Mouse (Mus musculus) midbrain, embryonic 15.5 days (tissue): Measurements from ENCODE around the gene Sgk2. TPM values are rescaled to one million over a fixed set of nuclear protein-coding genes. Genes with fewer than 3 reads are reported as not detected.
"Not testable (repeated sequence)": the region's sequence is repeated elsewhere in the genome, so short reads cannot be mapped to it uniquely, and the experiment has no call there.

Experiments
- ATAC-seq: fragments of 200-750 bp; cut with Nextera tagmentation; replicated peaks from 2 replicates; pipeline ENCODE4 v1.8.0; 2017; ENCODE audit warnings: moderate TSS enrichment
- H3K27ac ChIP-seq: fragments of 300-500 bp; sonication (generic); 2 replicates; pipeline ENCODE4 v1.5.1; 2015; ENCODE audit warnings: mild to moderate bottlenecking, inconsistent platforms
- H3K27me3 ChIP-seq: fragments of 300-500 bp; sonication (generic); replicated peaks from 2 replicates; pipeline ENCODE4 v1.6.1; 2015; ENCODE audit warnings: inconsistent platforms
- H3K36me3 ChIP-seq: fragments of 300-500 bp; sonication (generic); replicated peaks from 2 replicates; pipeline ENCODE4 v1.6.1; 2015; ENCODE audit warnings: inconsistent platforms
- H3K4me1 ChIP-seq: fragments of 300-500 bp; sonication (generic); 2 replicates; pipeline ENCODE4 v1.6.1; 2015; ENCODE audit warnings: inconsistent platforms
- H3K4me2 ChIP-seq: fragments of 300-500 bp; sonication (generic); 2 replicates; pipeline ENCODE4 v1.6.1; 2015; ENCODE audit warnings: inconsistent platforms, mild to moderate bottlenecking, moderate library complexity
- H3K4me3 ChIP-seq: fragments of 300-500 bp; sonication (generic); 2 replicates; pipeline ENCODE4 v1.5.1; 2015; ENCODE audit warnings: mild to moderate bottlenecking, inconsistent platforms
- H3K9ac ChIP-seq: fragments of 300-500 bp; sonication (generic); 2 replicates; pipeline ENCODE4 v1.6.1; 2015; ENCODE audit warnings: mild to moderate bottlenecking, inconsistent platforms
- H3K9me3 ChIP-seq: fragments of 300-500 bp; sonication (generic); 2 replicates; pipeline ENCODE4 v1.6.1; 2016; ENCODE audit warnings: inconsistent platforms
- WGBS: fragments of 180-500 bp; shearing (Covaris S2); methylation state at CpG from one replicate; pipeline ENCODE4 v1.1.7; 2015; ENCODE audit warnings: mixed read lengths; 5-methylcytosine and 5-hydroxymethylcytosine counted together
- polyA plus RNA-seq: library from polyadenylated mRNA; unstranded; fragments of >200 nt; fragmentation: Nextera tagmentation; extraction: Ambion mirVana; gene quantifications from 2 replicates; pipeline ENCODE4 v1.2.1, GENCODE M21; 2015

Gene Sgk2
- polyA plus RNA-seq, 1 experiment from 2014 or later = 0.10 TPM

DNA sequence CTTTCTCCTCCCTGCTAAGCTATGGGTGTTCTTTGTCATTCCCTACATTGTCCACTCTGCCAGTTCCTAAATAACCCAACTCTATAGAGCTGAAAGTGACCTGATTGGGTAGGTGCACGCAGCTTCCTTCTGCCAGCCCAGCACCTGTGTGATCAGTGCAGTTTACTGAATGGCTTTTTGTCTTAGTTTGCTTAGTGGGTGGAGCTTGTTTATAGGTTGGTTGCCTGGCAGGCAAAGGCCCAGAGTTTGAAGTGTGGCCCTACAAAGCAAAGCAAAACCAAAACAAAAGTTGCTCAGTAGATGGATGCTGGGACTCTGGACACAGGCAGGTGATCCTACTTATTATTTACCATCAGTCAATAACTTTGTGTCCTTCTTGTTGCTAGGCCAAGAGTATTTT lies 64.6 kb downstream of the Sgk2 start:
- Histone ChIP-seq H3K4me1 (peaks cover 19% of the 10 kb centered on the region), H3K4me3 (no peak overlapping the region), H3K27ac (no peak overlapping the region), H3K9ac (no peak overlapping the region), H3K4me2 (no peak overlapping the region), H3K27me3 (peaks cover 8% of the 10 kb centered on the region), H3K36me3 (0 out of 2 replicates have a peak, but pooled peaks cover 5% of the 10 kb centered on the region), H3K9me3 (no peaks in the 10 kb centered on the region)
- no peak for ATAC-seq
- 73% methylated on average over 1 of the region's 1 CpGs for WGBS

DNA sequence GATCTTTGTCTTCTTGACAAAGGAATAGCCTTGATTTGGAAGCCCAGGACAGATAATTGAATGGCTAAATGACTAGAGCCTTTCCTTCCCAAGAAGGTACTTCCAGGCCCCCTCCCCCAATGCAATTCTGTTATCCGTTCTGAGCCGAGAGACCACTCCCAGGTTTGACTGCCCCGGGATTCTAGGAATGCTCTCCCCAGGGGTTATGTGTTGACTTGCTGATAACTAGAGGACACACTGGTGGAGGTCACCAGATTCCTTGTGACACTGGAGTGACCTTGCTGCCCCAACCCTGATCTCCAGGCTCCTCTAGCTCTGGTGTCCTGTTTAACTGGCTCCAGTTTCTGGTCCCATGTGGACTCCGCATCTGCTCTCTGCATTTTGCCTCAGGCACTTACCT lies 65.0 kb downstream of the Sgk2 start:
- Histone ChIP-seq H3K27me3 (peaks cover 8% of the 10 kb centered on the region), H3K4me2 (no peak overlapping the region), H3K4me1 (peaks cover 19% of the 10 kb centered on the region), H3K36me3 (0 out of 2 replicates have a peak, but pooled peaks cover under 1% of the 10 kb centered on the region), H3K9ac (no peak overlapping the region), H3K4me3 (no peak overlapping the region), H3K9me3 (no peaks in the 10 kb centered on the region), H3K27ac (no peak overlapping the region)
- no peak for ATAC-seq
- WGBS = 40% methylated on average over 4 of the region's 4 CpGs

DNA sequence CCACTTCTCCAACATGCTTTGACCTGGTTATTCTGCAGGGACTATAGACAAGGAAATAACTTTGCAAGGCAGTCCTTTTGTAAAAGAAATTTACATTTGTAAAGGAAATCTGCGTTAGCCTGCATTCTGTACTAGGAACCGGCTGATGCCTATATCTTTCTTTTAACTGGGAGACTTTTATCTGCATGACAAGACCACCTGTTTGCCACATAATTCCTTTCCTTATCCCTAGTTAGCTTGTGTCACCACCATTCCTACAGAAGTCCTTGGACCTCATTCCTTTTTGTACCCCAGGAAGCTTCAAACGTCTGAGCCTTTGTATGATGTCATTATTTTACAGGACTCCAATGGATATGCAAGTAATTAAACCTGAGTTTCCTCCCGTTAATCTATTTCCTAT lies 65.7 kb downstream of the Sgk2 start:
- peaks cover 8% of the 10 kb centered on the region for H3K27me3 ChIP-seq
- H3K9me3 ChIP-seq = no peaks in the 10 kb centered on the region
- H3K36me3 ChIP-seq = no peaks in the 10 kb centered on the region
- no peak overlapping the region for H3K4me2 ChIP-seq
- 61% methylated on average over 4 of the region's 4 CpGs for WGBS
- no peak for ATAC-seq
- no peak overlapping the region for H3K27ac ChIP-seq
- H3K9ac ChIP-seq = no peak overlapping the region
- peaks cover 19% of the 10 kb centered on the region for H3K4me1 ChIP-seq
- no peak overlapping the region for H3K4me3 ChIP-seq

DNA sequence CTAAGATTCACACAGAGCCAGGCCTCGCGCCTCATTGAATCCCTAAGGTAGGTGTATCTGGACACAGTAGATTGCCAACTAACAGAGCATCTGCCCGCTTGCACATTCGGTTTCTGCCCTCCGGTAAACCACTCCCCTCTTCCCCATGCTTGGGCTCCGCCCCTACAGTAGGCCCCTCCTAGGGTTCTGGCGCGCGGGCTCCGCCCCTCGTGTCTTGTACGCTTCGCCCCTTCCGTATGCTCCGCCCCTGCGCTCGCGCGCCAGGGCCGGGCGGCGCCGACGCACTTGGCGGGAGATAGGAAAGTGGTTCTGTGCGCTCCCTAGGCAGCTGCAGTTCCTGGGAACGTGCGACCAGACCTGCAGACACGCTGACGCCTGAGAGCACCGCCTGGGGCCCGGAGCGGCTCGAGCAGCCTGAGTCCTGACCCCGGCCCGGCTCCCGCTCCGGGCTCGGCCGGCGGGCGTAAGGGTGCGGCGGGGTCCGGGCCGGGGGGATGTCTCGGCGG lies 67.3 kb downstream of the Sgk2 start, which contains the start of gene Mybl2:
TSS of gene Mybl2 (plus strand) at position 353 of the 506 bp plus-strand sequence.
- WGBS = under 1% methylated on average over 48 of the region's 48 CpGs
- Histone ChIP-seq H3K27me3 (peaks cover 8% of the 10 kb centered on the region), H3K4me1 (peaks cover 19% of the 10 kb centered on the region), H3K27ac (no peak within 1 kb of the TSS), H3K4me2 (peak within 1 kb of the TSS; percentile 99), H3K9me3 (no peaks in the 10 kb centered on the region), H3K4me3 (peak within 1 kb of the TSS; percentile 58), H3K9ac (peak within 1 kb of the TSS; percentile 52), H3K36me3 (no peaks in the 10 kb centered on the region)
- peak; percentile 99 for ATAC-seq

DNA sequence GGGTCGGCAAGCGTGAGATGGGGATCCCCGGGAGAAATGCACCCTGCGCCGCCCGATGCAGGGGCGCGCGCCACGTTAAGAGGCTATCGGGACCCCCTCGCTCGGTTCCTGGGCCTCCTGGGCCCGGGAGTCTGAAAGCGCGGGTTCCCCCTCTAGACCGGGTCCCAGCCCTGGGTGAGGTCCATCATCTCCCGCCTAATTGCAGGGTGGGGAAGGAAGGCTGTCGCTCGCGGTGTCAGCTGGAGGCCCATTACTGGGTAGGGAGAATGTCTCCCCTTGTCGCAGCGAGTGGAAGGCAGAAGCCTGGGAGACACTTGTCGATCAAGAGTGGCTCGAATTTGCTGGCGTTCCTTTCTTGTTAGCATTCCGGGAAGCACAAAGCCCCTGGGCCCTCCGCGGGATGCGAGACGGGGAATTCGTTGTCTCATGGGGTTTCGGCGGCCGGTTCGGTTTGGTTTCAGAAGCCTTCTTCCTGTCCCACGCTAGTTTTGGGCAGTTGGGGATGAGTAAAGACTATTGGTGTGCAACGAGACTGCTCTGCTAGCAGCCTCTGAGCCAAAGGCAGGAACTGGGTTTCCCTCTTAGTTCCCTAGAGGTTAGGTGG lies 67.9 kb downstream of the Sgk2 start:
- peak overlapping the region; percentile 52; the same call in 1 of the 2 replicates for H3K9ac ChIP-seq
- peaks cover 8% of the 10 kb centered on the region for H3K27me3 ChIP-seq
- no peaks in the 10 kb centered on the region for H3K9me3 ChIP-seq
- ATAC-seq = peak; percentile 25
- peak overlapping the region; percentile 58 for H3K4me3 ChIP-seq
- H3K4me1 ChIP-seq = peaks cover 19% of the 10 kb centered on the region
- peak overlapping the region; percentile 99 for H3K4me2 ChIP-seq
- under 1% methylated on average over 37 of the region's 38 CpGs for whole genome bisulfite sequencing
- H3K36me3 ChIP-seq = no peaks in the 10 kb centered on the region
- H3K27ac ChIP-seq = no peak overlapping the region

DNA sequence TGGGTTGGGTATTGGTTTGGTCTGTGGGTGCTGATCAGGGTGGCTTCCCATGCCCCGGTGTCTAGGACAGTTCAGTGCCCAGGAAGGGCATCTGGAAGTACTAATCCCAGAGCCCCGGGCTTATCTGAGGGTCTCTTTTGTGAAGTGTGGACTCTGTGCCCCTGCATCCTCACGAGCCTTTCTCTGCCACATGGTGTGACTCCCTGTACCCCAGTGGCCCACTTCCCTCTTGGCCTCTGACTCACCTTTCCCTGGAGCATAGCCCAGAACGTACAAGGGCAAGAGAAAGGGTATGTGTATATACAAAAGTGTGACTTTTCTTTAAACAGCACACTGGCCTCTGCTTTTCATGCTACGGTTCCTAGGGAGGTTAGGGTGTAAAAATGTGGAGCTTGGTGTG lies 68.6 kb downstream of the Sgk2 start:
- Histone ChIP-seq H3K27ac (no peak overlapping the region), H3K4me3 (peak overlapping the region; percentile 58; the same call in 1 of the 2 replicates)
- WGBS = 31% methylated on average over 5 of the region's 5 CpGs

DNA sequence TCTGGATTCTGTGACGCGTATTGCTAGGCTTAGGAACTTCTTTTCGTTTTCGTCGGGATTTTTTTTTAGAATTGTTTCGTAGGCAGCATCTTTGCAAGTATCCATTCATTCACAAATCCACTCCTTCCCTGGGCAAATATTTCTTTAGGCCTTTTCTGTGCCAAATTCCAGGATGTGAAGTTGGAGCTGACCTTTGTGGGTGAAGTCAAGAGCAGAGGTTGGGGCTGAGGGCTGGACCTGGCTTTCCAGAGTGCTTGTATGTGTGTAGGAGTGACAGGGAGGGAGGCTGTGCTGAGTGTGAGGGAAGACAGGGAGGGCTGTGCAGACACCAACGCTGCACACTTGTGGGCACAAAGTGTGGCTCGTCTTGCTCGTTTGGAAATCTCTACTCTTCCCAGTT lies 69.5 kb downstream of the Sgk2 start:
- no peak overlapping the region for H3K27ac ChIP-seq
- no peak overlapping the region for H3K4me3 ChIP-seq
- ATAC-seq = no peak
- no peaks in the 10 kb centered on the region for H3K9me3 ChIP-seq
- H3K4me1 ChIP-seq = peaks cover 19% of the 10 kb centered on the region
- no peak overlapping the region for H3K4me2 ChIP-seq
- 85% methylated on average over 9 of the region's 9 CpGs for WGBS
- H3K9ac ChIP-seq = no peak overlapping the region
- H3K36me3 ChIP-seq = no peaks in the 10 kb centered on the region
- peaks cover 8% of the 10 kb centered on the region for H3K27me3 ChIP-seq

More for the DNA sequence above, 68.6 kb downstream of the Sgk2 start:
- Histone ChIP-seq H3K9ac (no peak overlapping the region), H3K27me3 (peaks cover 8% of the 10 kb centered on the region), H3K4me1 (peaks cover 19% of the 10 kb centered on the region), H3K36me3 (no peaks in the 10 kb centered on the region), H3K9me3 (no peaks in the 10 kb centered on the region), H3K4me2 (peak overlapping the region; percentile 99)
- ATAC-seq = no peak

DNA sequence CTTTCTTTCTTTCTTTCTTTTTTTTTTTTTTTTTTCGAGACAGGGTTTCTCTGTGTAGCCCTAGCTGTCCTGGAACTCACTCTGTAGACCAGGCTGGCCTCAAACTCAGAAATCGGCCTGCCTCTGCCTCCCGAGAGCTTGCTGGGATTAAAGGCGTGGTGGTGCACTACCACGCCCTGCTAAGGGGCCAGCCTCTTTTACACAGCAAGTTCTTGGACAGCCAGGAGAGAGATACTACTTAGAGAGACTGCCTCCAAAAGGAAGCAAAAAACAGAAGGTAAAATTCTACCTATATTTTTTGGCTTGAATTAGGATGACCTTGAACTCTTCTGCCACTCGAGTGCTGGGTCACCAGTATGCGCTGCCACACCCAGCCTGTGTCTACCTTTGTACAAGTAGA lies 71.9 kb downstream of the Sgk2 start:
- H3K9me3 ChIP-seq, H3K27me3 ChIP-seq, H3K4me3 ChIP-seq, ATAC-seq, H3K9ac ChIP-seq, H3K36me3 ChIP-seq, H3K4me2 ChIP-seq, H3K27ac ChIP-seq: not testable (repeated sequence)
- WGBS = 93% methylated on average over 7 of the region's 7 CpGs
- H3K4me1 ChIP-seq = peaks cover 12% of the 10 kb centered on the region

DNA sequence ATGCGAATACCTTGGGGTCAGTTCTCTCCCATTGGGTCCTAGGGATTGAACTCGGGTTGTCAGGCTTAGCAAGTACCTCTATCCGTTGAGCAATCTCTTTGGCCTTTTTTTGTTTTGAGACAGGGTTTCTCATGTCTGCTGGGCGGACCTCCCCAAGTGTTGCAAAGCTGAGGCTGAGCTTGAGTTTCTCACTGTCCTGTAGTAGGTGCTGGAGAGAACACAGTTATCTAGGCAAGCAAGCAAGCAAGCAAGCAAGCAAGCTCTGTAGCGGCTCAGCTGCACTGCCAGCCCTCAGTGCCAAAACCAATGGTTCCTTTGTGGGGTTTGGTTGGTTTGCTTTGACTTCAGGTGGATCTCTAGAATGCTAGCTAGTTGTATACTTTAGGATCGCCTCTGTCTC lies 73.5 kb downstream of the Sgk2 start:
- Histone ChIP-seq H3K4me3 (no peak overlapping the region), H3K27ac (no peak overlapping the region), H3K4me1 (no peaks in the 10 kb centered on the region), H3K9ac (no peak overlapping the region), H3K9me3 (no peaks in the 10 kb centered on the region), H3K4me2 (no peak overlapping the region), H3K36me3 (no peaks in the 10 kb centered on the region), H3K27me3 (no peaks in the 10 kb centered on the region)
- no peak for ATAC-seq
- WGBS = 77% methylated on average over 6 of the region's 6 CpGs

DNA sequence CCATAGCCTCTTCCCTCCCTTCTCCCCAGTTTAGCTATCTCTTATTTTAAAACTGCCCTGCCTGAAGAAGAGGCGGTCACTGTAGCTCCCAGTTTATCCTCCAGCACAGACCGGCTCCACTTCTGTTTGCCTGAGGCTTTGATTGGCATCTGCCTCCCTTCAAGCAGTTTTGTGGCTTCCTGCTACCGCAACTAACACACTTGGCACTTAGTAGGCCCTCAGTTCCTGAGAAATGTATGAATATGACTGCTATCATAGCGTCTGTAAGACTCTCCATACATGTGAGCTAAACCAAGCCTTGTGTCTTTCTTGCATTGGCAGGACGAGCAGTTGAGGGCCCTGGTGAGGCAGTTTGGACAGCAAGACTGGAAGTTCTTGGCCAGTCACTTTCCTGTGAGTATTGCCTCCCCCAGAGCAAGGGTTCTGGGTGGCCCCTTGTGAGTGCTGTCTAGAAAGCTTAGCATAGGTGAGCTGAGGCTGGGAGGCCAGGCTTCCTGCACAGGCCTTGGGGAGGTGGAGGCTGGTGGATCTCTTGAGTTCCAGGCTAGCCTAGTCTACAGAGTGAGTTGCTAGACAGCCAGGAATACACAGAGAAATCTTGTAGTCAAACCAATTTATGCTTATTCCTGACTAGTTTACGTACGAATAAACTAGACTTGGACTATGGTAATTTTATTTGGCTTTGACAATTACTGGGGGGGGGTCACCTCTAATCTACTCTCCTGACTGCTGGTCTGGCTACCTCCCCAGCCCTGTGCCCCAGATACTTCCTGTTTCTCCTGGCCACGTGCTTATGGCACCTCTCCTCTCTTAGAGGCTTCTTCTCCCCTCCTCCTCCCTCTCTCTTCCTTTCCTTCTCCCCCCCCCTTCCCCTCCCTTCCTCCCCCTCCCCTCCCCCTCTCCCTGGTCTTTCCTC lies 74.3 kb downstream of the Sgk2 start:
- no peaks in the 10 kb centered on the region for H3K4me1 ChIP-seq
- no peak overlapping the region for H3K9ac ChIP-seq
- no peaks in the 10 kb centered on the region for H3K36me3 ChIP-seq
- ATAC-seq = no peak
- no peak overlapping the region for H3K4me2 ChIP-seq
- no peak overlapping the region for H3K4me3 ChIP-seq
- H3K9me3 ChIP-seq = no peaks in the 10 kb centered on the region
- 86% methylated on average over 8 of the region's 8 CpGs for WGBS
- no peaks in the 10 kb centered on the region for H3K27me3 ChIP-seq
- no peak overlapping the region for H3K27ac ChIP-seq

DNA sequence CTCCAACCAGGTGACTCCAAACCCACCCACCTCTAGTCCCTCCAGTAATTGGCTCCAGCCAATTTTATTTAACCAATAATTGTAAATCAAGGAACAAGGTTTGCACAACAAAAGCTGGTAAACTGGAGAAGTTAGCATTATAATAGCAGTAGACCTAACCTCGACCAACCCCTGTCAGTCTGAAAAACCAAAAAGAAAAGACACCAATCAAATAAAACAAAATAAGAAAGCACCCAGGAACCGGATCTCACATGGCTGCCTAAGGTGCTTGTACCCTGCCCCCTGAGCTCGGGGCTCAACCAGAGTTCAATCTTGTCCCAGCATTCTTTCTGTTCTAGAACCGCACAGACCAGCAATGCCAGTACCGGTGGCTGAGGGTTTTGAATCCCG lies 75.0 kb downstream of the Sgk2 start:
- H3K9ac ChIP-seq = no peak overlapping the region
- no peaks in the 10 kb centered on the region for H3K9me3 ChIP-seq
- H3K4me3 ChIP-seq = no peak overlapping the region
- no peak overlapping the region for H3K27ac ChIP-seq
- H3K4me1 ChIP-seq = no peaks in the 10 kb centered on the region
- ATAC-seq = no peak
- no peak overlapping the region for H3K4me2 ChIP-seq
- no peaks in the 10 kb centered on the region for H3K36me3 ChIP-seq
- 69% methylated on average over 6 of the region's 6 CpGs for WGBS
- no peaks in the 10 kb centered on the region for H3K27me3 ChIP-seq
